Mouse (Mus musculus) lung, adult 2 months (tissue): ENCODE measurements around the gene BC029722.

ENCODE experiments used
- CTCF ChIP-seq: fragments of 200-500 bp; IDR thresholded peaks from 2 replicates; pipeline ENCODE4 v1.5.1; 2011; ENCODE audit warnings: mild to moderate bottlenecking, low read length, control low read depth; ENCODE audit not compliant: insufficient read depth
- POLR2A ChIP-seq: fragments of 200-500 bp; IDR thresholded peaks from 2 replicates; pipeline ENCODE4 v1.6.1; 2011; ENCODE audit warnings: low read depth, mild to moderate bottlenecking, control low read depth, low read length, borderline replicate concordance; ENCODE audit errors: extremely low read depth

- TF ChIP-seq CTCF (no peak), POLR2A (no peak)
These were observed 13.8 kb downstream of the BC029722 start for GRCm38 (mm10) chr2:155805231-155805924.
